Mouse (Mus musculus) bone marrow, adult 2 months (tissue): ENCODE measurements at regions not wholly inside any gene's neighbourhood (a gene's known extent, or its start where the extent isn't known, plus 50 kb on each side); places are given as distances from the start of the nearest gene placed in this dataset.

Experiments used
- CTCF ChIP-seq: fragments of 200-500 bp; IDR thresholded peaks from 2 replicates; pipeline ENCODE4 v1.5.1; 2011; ENCODE audit warnings: low read length, control low read depth; ENCODE audit not compliant: control insufficient read depth, insufficient read depth
- POLR2A ChIP-seq: fragments of 200-500 bp; IDR thresholded peaks from 2 replicates; pipeline ENCODE4 v1.6.1; 2011; ENCODE audit warnings: low read depth, mild to moderate bottlenecking, control low read depth, low read length, borderline replicate concordance; ENCODE audit not compliant: control insufficient read depth

DNA sequence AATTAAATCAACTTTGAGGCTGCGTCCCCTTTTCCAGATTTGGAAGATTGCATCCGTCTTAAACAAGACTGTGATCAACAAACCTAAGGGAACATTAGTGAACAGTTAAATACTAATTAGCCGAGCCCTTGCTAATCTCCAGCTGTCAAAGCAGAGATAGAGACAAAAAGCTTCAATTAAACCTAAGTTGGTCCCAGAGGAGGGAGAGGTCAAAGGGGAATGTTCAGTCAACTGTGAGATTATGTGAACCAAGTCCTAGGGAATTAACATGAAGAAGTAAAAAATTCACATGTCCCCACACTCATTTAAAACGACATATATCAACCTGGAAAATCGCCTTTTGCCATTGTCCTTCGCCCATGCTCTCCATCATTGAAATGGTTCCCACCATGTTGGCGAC is 59.7 kb upstream of the Tbx20 start:
- TF ChIP-seq CTCF (no peak), POLR2A (no peak)
